ENCODE assay signal across 9 mouse cellular contexts in the genomic region with DNA sequence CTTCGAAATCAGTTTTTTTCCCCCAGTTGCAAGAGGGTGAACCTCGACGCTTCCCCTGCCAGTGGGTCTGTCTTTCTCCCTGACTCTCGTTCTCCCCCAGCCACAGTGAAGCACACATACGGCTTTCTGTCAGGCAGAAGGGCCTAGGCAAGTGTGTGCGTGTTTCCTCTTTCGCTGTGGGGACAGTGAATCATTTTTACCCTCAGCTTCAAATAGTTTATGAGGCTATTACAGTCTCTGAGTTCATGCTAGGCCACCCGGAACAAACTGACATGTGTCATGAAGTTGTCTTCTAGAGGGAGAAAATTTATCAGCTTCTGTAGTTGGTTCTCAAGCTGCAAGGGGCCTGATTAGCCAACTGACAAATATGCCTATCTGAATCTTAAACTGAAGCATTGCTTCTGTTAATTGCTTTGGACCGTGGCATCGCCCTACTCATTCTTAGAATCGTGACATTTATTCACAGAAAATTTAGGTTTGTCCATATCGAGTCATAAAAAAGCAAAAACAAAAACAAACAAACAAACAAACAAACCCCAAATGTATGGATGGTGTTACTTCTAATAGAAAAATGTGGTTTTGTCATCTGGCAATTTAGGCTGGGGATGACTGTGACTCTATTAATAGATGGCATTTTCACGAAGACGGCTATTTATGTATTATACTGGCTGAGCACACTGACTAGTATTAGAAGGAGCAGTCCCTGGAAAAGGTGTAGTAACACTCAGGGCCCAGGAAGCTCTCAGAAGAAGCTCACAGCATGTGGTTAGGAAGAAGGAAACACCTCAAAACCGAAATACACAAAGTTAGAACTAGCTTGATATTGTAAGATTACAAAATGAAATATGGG. TPM values are rescaled to one million over a fixed set of nuclear protein-coding genes. Genes with fewer than 3 reads are reported as not detected.
DNase-seq lines count a peak whose midpoint lies in the region; ATAC-seq and TF ChIP-seq lines count a peak whose summit lies in the region.
"Had no signal": no experiment of that assay in that cellular context is flagged by ENCODE, and none has a peak within 500 bp of the region (broad histone marks: within the 10 kb centered on the region; RNA-seq: fewer than 3 reads in every experiment).

No protein-coding gene starts in this region.

- TF ChIP-seq POLR2A in bone marrow, adult 2 months (IDR thresholded peaks at IDR 0.05; ENCODE audit: borderline replicate concordance, control insufficient read depth, low read depth, low read length): no peak

- TF ChIP-seq CTCF in hindbrain, postnatal 0 days (IDR thresholded peaks at IDR 0.05; ENCODE audit: low read depth): no peak
- no peak for TF ChIP-seq CTCF in bone marrow, adult 2 months (IDR thresholded peaks at IDR 0.05; ENCODE audit: control insufficient read depth, insufficient read depth, low read length)

- no peaks in the 10 kb centered on the region for H3K9me3 ChIP-seq in hindbrain, embryonic 15.5 days
- no peaks in the 10 kb centered on the region for H3K9me3 ChIP-seq in hindbrain, postnatal 0 days (ENCODE audit: low read length)

- DNase-seq in hindbrain, postnatal 0 days (ENCODE audit: low spot score): no peak
- DNase-seq in embryo, embryonic 11 days: no peak
- no peak for DNase-seq in urinary bladder, adult 18-20 months (ENCODE audit: low spot score in 2 of 2)
- DNase-seq in yolk sac, embryonic 10.5 days (ENCODE audit: low spot score): no peak
- DNase-seq: cerebellum, adult 18-20 months had no signal

- ATAC-seq in hindbrain, embryonic 15.5 days (ENCODE audit: low FRiP score, low read depth): no peak
- ATAC-seq in hindbrain, postnatal 0 days: no peak
- ATAC-seq in erythroid progenitor cell, adult 5-6 weeks (replicated peaks; ENCODE audit: low FRiP score, poor library complexity, severe bottlenecking): peak; percentile 75
- peak; percentile 39; the same call in 1 of the 2 replicates for ATAC-seq in neutrophil, adult 5-6 weeks (ENCODE audit: extremely low read depth, insufficient number of reproducible peaks, low FRiP score, poor library complexity, severe bottlenecking)

- no peak overlapping the region for H3K27ac ChIP-seq in hindbrain, embryonic 15.5 days (replicated peaks)
- H3K27ac ChIP-seq in hindbrain, postnatal 0 days: no peak overlapping the region
- peak overlapping the region; percentile 77 for H3K27ac ChIP-seq in bone marrow, adult 2 months (ENCODE audit: control insufficient read depth, insufficient read depth, low read depth, low read length, poor library complexity)

- H3K9ac ChIP-seq in hindbrain, embryonic 15.5 days: no peak overlapping the region
- no peak overlapping the region for H3K9ac ChIP-seq in hindbrain, postnatal 0 days (replicated peaks; ENCODE audit: low read length)

- 69% methylated on average over 15 of the region's 15 CpGs for WGBS in hindbrain, embryonic 15.5 days
- 75% methylated on average over 15 of the region's 15 CpGs for WGBS in hindbrain, postnatal 0 days
- 25% methylated on average over 15 of the region's 15 CpGs for WGBS in bone marrow, adult 2 months

- H3K4me2 ChIP-seq in hindbrain, embryonic 15.5 days: peak overlapping the region; percentile 98; the same call in 1 of the 2 replicates
- no peak overlapping the region for H3K4me2 ChIP-seq in hindbrain, postnatal 0 days (ENCODE audit: low read depth, low read length)

- H3K36me3 ChIP-seq in hindbrain, embryonic 15.5 days: no peaks in the 10 kb centered on the region
- H3K36me3 ChIP-seq in hindbrain, postnatal 0 days (ENCODE audit: insufficient read depth, low read length): no peaks in the 10 kb centered on the region

- H3K27me3 ChIP-seq in hindbrain, embryonic 15.5 days: no peaks in the 10 kb centered on the region
- H3K27me3 ChIP-seq in hindbrain, postnatal 0 days (ENCODE audit: insufficient read depth, low read length): no peaks in the 10 kb centered on the region

- peaks cover 12% of the 10 kb centered on the region for H3K4me1 ChIP-seq in hindbrain, embryonic 15.5 days (replicated peaks)
- H3K4me1 ChIP-seq in hindbrain, postnatal 0 days (ENCODE audit: insufficient read depth, low read length): no peaks in the 10 kb centered on the region
- no peaks in the 10 kb centered on the region; the same call in 1 of the 2 replicates for H3K4me1 ChIP-seq in bone marrow, adult 2 months (ENCODE audit: control insufficient read depth, insufficient read depth, low read length)

- no peak overlapping the region for H3K4me3 ChIP-seq in hindbrain, embryonic 15.5 days
- H3K4me3 ChIP-seq in hindbrain, postnatal 0 days (ENCODE audit: low read length): no peak overlapping the region
- H3K4me3 ChIP-seq in bone marrow, adult 2 months (replicated peaks; ENCODE audit: control insufficient read depth, low read depth, low read length): peak overlapping the region; percentile 65

RNA-seq across cellular contexts. Expression of a gene that starts 1.3 kb away (rescaled TPM):
- 0.61 and 0.81 TPM in 2 replicates for polyA plus RNA-seq in hindbrain, embryonic 15.5 days (2015; fragmentation: Nextera tagmentation; extraction: Ambion mirVana)
- total RNA-seq in hindbrain, postnatal 0 days (2014; rRNA removed): 0.72 and 1.4 TPM in 2 replicates
- polyA plus RNA-seq in hindbrain, postnatal 0 days (2015; fragmentation: Nextera tagmentation; extraction: Ambion mirVana): 1.2 and 1.4 TPM in 2 replicates
- polyA plus RNA-seq in bone marrow, adult 2 months (2011; ENCODE audit: insufficient read depth, insufficient read length, low replicate concordance, missing spikeins): 57.4 and 61.3 TPM in 2 replicates
- total RNA-seq in erythroid progenitor cell, adult 5-6 weeks (2015; ENCODE audit: low replicate concordance): 218 and 229 TPM in 2 replicates
- total RNA-seq in erythroid progenitor cell, adult 5-6 weeks (2017; ENCODE audit: low replicate concordance): 428 and 435 TPM in 2 replicates
- 2.7 TPM in 2 replicates for total RNA-seq in neutrophil, adult 5-6 weeks (2017)

Comparison
In these comparisons a context has a peak if more than half of its experiments do, and no peak if none do; other contexts are left out.
1. ATAC-seq: peak in erythroid progenitor cell, adult 5-6 weeks (single experiment) and neutrophil, adult 5-6 weeks (single experiment); none in hindbrain, embryonic 15.5 days (single experiment) and hindbrain, postnatal 0 days (single experiment).
2. RNA of a gene that starts 1.3 kb away (total RNA-seq): 218 to 435 TPM in erythroid progenitor cell, adult 5-6 weeks; 2.7 TPM in neutrophil, adult 5-6 weeks and 0.72 to 1.4 TPM in hindbrain, postnatal 0 days; every median in the first group is over 10 times any median in the second.